Mouse (Mus musculus): ENCODE measurements around the gene Fbxw10.

Gene Fbxw10

DNA sequence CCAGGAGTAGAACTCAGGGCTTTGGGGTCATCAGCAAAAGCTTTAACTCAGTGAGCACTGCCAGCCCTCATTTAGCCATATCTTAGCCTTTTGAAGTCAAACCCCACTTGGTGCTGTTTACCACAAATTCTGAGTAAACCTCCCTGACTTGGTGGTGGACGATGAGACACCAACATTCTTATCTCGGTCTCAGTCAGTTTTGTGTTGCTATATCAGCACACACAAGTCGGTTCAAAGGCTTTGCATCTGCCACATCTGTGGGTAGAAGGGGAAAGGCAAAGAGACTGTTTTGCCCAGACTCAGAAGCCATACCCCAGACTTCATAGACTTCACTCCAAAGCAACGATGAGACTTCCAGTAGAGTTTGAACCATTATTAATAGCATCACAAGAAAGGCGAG is 2.3 kb upstream of the Fbxw10 start:
- DNase-seq (ENCODE audit: low spot score in 2 of 2): no peak

DNA sequence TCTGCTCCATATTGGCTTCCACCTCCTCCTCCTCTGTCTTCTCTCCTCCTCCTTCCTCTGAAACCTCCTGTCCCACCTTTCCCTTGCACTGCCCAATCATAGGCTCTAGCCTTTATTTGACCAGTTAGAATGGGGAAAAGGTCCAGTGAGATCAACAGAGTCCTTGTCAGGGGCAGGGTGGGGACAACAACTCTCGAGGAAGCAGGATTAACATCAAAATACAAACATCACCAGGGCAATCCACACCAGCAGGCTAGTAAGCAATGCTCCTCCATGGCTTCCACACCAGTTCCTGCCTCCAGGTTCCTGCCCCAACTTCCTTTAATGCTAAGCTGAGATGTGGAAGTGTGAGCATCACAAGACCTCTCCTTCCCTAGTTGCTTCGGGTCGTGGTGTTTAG is 1.1 kb upstream of the Fbxw10 start:
- DNase-seq (ENCODE audit: low spot score in 2 of 2): no peak

DNA sequence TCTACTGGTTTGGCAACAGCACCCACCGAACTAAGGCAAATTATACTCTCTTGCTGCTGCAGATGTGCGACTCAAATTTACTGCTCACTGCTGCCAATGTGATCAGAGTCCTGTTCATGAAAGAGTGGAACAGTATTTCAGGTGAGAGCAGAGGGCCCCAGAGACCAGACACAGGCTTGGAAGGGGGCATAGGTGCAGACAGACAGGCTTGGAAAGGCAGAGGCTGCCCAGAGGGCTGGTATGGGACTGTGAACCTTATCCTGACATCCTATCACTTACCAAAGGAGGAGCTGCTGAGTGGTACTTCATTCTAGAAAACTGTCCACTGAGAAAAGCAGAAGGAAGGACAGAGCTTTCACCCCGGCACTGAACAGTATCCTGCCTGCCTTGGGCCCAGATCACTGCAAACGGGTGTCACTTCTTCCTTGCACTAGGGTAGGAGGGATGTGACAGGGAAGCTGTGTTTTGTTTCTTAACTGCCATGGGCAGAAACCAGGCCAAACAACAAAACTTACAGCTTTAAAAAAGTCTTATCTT is 854 bp downstream of the Fbxw10 start:
- DNase-seq (ENCODE audit: low spot score in 2 of 2): peak; percentile 7 to 14

DNA sequence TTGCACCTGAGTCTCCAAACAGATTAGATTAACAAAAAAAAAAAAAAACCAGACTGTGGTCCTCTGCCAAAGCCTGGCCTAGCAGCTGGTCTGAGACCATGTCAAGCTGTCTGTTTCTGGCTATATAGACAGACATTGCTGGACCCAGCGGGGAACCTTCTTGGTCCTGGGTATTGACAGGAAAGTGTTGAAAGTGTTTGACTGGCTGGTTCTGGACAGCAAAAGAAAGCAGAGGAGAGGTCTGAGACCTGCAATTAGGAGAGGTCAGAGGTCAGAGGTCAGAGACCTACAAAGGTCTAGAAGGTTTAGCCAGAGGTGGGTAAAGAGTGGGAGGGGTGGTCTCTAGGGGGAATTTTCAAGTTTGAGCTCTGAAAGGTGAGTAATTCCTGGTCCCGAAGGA is 1.4 kb downstream of the Fbxw10 start:
- no peak for DNase-seq (ENCODE audit: low spot score in 2 of 2)

DNA sequence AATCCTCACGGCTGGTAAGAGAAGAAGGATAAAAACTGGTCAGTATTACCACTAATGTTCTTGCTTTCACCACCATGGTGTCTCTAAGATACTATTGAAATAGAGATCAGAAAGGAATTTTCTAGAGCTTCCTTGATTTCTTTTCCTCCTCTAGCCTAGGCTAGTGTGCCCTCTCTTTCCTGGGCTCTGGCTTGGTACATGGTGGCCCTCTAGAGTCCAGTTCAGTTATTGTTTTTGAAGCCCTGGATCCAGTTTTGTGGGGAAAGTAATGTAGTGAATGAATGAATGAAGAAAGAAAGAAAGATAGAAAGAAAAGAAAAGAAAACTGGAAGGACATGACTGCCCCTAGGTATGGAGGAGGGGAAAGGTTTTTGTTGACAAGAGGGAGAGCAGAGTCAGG is 4.3 kb downstream of the Fbxw10 start:
- DNase-seq (ENCODE audit: low spot score in 2 of 2): no peak

DNA sequence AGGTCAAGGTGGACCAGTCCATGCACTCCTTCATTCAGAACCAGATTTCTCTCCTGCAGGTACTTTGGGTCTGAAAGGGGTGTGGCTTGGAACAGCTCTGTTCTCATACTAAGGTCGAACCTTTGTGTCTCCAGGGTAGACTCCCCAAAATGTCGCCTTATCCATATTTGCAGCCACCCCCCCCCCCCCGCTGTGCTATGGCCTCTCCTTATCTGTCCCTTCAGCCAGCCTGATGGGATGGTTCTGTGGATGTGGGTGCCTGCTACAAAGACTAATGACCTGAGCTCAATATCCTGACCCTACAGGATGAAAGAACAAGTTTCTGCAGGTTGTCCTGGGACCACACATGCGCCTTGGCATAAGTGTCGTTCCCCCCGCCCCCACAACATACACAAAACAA is 6.5 kb downstream of the Fbxw10 start:
- DNase-seq (ENCODE audit: low spot score in 2 of 2): no peak

DNA sequence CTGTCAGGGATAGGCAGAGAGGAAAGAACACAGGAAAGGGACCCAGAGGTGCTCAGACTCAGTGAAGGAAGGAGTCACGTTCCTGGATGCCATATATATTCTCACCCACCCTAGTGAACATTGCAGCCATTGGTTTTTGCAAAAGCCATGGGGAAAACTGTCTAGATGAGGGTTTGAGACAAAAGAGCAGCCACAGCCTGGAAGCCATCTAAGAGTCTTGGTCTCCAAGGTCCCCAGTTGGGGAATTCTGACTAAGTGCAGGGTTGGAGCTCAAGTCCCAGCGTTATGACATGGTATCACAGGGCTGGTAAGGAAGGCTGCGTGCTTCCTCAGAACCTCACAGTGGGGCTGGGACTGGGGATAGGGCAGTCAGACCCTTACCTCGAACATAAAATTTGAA is 18.7 kb downstream of the Fbxw10 start:
- DNase-seq (ENCODE audit: low spot score in 2 of 2): no peak

DNA sequence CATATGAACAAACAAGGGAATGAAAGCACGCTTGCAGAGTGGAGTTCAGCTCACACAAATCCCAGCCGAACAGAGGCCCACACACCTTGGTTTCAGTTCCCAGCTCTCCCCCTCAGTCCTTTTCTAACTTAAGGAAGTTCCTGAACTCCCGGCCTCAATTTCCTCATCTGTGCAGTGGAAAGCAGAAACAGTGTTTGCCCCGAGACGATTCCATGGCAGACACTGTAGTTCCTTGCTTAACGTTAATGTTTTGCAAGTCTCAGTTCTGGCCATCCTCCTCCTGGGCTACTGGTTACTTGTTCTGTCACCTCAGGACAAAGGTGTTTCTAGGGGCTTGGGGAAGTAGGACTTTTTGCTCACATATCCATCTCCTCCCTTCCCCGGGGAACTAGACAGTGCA is 19.8 kb downstream of the Fbxw10 start:
- DNase-seq (ENCODE audit: low spot score in 2 of 2): no peak

DNA sequence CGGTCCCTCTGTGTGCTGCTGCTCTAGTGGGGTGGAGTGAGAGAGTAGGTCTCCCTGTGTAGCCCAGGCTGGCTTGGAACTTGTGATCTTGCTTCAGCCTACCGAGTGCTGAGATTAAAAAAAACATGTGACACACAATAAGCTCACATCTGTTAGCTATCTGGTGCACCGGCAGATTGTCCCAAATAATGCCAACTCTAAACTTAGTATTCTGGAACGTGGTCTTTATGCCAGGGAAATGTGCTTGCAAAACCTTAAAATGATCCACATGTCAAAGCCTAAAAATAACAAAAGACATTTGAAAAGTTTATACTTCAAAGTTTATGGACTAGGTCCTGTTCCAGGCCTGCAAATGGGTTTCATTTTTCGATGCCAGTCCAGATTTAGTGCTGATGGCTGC is 22.3 kb downstream of the Fbxw10 start:
- no peak for DNase-seq (ENCODE audit: low spot score in 2 of 2)

DNA sequence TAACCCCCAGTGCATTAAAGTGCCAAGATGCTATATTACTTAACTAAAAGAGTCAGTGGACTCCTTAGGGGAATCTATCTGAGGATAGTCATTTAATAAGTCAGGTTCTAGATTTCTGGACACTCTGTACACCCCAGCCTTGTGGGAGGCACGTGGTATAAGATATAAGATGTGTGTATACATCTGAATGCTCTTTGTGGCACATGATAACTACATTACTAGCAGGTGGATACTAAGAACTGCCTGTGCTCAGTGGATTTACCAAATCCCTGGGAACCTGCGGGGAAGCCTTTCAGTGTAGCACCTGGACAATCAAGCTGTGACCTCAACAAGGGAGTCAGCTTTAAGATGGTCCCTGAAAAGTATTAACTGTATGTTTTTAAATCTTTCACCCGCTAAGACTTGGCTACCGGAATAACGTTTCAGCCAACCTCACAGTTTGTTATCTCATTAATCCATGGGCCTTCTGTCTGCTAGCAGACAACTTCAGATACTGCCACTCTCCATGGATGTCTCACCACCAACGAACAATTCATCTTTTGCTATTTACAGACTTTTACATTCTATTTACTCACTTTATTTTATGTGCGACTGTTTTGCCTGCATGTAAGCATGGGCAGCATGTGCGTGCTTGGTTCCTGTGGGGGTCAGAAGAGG is 23.0 kb downstream of the Fbxw10 start:
- no peak for DNase-seq (ENCODE audit: low spot score in 2 of 2)

DNA sequence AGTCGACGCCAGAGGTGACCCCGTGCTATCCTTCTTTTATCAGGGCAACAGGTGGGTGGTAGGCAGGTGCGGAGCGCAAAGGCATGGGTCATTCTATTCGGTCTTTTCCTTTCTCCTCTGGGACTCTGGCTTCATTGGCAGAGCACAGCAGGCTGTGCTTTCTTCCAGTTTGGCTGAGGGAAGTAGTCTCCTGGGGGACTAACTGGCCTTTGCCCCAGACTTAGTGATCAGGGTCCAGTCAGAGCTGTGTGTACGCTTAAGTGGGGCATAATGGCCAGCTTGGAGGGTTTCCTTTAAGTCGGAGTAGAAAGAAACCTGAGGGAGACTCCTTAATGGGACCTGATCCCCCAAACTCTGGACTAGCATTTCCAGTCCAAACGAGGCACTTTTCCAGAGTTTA is 26.6 kb downstream of the Fbxw10 start:
- DNase-seq (ENCODE audit: low spot score in 2 of 2): no peak

DNA sequence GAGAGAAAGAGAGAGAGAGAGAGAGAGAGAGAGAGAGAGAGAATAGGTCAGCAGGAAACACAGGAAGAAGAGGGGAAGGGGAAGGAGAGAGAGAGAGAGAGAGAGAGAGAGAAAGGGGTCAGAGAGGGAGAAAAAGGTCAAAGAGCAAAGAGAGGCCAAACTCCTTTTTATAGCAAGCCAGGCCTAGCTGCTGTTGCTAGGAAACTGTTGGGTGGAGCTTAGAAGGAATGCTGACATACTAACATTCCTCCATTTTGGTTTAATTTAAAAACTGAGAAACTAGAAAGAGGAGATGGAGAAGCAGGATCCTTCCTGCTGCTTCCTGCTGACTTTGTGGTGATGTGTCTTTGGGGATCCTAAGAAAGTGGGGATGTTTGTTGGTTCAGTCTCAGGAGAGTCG is 28.8 kb downstream of the Fbxw10 start:
- DNase-seq (ENCODE audit: low spot score in 2 of 2): no peak

DNA sequence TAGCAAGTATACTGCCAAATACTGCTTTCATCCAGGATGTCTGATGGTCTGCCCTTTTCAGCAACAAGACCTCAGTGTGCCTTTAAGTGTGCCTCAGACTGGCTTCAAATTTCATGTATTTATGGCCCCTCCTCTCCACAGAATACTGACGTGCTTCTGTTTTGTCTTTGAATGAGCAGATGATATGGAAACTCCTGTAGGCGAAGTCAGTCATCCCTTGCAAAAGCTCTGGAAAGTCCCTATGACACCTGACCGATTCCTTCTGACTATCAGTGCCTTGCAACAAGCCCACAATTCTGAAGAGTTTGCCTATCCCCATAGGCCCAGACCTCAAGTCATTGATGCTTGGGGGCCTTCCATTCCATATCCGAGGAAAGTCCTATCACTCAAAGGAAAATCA is 29.6 kb downstream of the Fbxw10 start:
- DNase-seq (ENCODE audit: low spot score in 2 of 2): no peak

DNA sequence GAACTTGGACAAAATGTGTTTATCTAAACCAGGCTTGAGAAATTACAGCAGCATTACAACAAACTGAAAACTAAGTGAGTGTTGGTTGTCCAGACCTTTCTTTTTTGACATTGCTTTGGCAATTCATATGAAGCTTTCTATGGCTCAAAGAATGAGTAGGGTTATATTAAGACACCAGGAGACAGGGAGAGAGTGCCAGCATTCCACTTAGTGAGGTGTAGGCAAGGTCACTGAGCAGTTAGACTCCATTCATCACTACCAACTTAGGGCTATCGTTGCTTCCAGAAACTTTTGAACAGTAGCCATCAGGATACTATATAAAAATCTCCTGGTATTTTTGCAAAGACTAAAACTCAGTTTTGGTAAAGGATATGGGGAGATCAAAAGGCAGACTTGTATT is 30.5 kb downstream of the Fbxw10 start:
- DNase-seq (ENCODE audit: low spot score in 2 of 2): no peak

DNA sequence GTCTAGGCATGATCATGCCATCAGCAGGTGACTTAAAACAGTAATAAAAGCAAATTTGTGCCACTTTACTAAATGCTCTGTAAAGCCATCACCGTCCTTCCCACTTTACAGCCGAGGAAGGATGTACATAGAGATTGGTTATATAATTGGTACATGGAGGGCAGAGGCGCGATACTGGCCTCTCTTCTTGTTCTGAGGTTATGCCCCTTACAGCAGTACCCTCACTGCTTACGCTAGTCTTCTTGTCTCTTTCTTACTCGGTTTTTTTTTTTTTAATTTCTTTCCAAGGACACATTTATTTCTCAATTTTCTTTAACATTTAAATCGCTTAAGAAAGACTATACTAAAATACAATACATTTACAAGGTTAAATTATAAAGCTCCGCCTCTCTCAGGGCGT is 31.9 kb downstream of the Fbxw10 start:
- DNase-seq (ENCODE audit: low spot score in 2 of 2): no peak

DNA sequence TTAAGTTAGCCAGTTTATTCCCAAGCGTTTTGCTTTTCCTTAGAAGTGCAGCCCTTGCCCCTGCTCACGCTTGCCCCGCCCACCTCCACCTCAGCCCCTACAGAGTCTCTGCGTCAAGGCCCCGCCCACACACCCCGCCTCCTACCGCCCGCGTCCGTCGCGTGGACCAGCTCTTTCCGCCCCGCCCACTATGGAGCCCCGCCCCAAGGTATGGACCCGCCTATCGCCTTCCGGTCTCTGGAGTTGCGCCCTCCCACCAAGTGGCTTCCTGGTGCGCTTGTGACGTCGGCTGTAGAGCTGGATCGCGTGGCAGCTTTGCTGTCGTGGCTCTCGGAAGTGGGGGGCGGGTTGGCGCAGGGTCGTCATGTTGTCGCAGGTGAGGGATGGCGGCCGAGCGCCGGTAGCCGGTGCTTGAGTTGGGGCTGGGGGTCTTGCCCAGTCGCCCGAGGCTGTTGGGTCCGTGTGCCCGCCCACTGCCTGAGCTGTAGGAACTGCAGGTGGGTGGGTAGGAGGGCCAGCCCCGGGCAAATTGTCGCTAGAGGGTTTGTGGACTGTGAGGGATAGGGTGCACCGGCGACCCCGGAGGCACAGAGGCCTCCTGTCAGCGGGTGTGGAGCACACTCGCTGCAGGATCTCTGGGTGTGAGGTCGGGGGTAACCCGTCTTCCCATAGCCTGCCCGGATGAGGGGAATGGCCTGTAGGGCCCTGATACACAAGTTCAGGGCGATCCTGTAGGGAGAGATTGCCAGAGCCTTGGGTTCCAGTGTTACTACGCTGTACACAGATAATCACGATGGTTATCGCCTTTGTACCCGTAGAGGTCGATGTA is 32.6 kb downstream of the Fbxw10 start, which contains the start of gene Tvp23b:
Gene Tvp23b (plus strand): TSS at position 236 of the 829 bp plus-strand sequence.
- peak; percentile 98 to 100 for DNase-seq (ENCODE audit: low spot score in 2 of 2)

DNA sequence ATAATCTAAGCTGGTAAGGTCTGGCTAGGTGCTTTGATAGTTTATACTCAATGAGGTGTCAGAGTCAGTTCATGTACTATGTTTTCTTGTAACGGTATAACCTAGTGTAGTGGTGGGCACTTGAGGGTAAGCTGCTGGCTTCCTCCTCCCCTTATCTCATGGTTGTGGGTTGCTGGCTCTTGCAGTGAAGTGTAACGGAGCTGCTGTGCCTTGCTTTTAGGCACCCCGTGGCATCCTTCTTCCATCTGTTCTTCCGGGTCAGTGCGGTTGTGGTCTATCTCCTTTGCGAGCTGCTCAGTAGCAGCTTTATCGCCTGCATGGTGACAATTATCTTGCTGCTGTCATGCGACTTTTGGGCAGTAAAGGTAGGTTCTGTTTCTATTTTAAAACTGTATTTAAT is 36.5 kb downstream of the Fbxw10 start:
- no peak for DNase-seq (ENCODE audit: low spot score in 2 of 2)

DNA sequence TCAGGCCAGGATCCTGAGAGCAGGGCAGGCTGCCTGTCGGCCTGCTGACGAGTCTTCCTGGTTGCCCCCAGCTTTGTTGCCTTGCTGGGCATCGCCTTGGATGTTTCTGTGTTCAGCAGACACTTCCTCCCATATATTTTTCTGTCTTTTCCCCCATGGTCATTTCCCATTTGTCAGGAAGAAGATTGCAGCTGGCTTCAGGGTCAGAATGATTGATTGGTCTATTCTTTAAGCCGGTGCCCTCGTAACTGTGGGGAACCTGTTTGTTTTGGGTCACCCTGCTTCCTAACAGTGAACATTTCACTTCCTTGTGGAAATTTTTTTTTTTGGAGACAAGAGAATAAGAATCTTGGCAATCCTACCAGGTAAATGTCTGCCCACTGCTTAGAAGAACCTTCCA is 38.5 kb downstream of the Fbxw10 start:
- DNase-seq (ENCODE audit: low spot score in 2 of 2): no peak

DNA sequence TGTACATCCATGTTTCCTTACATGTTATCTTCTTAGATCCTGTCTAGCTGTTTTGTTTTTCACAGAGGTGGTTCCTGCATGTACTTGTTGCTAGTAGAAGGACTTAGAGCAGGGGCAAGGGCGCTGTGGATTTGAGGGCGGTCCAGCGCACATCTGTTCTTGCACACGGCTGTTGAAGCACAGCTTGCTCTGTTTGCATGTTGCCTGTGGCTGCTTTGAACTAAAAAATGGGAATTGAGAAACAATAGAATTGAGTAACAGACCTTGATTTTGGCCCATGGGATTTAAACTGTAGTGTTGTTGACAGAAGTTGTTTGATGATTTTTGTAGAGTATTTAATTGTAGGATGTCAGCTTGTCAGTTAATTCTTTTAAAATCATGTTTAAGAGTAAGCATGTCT is 43.9 kb downstream of the Fbxw10 start:
- DNase-seq (ENCODE audit: low spot score in 2 of 2): no peak

DNA sequence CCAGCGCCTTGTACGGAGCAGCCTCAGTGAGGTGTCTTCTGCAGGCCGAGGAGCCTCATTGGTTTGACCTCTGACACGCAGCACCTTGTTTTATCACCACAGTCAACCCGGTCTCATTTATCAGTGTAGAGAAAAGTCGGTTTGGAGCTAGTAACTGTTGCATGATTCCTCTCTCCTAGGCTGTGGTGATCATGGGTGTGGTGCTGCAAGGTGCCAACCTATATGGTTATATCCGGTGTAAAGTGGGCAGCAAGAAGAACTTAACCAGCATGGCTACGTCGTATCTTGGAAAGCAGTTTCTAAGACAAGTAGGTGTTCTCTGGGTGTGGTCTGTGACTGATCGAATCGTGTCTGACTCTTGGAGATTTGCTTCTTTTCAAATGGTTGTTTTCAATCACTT is 44.9 kb downstream of the Fbxw10 start:
- DNase-seq (ENCODE audit: low spot score in 2 of 2): no peak

DNA sequence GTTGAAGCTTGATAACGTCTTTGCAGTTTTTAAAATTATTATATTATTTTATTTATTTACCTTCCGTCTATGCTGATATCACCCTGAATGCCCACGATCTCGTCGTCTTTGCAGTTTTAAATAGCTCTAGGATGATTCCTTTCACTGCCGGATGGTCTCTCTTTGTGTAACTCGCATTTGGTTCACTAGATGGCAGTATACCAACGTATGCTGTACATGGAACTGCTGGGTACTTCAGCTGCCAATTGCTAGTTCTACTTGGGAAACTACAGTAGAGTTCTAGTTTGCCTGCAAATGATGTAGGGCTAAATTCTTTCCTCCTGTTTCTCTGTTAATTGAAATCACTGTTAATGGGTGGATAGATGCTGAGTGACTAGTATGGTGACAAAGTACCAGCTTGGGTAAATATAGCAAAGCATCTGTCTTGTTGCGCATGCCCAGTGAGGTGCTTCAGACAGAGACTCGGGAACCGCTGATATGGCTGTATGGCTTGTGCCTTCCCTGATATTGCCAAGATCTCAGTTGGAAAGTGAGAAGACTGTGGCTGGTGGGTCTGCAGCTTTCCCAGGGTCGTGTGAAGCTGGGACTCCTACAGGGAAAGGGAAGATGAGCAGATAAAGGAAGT is 54.9 kb downstream of the Fbxw10 start:
- DNase-seq (ENCODE audit: low spot score in 2 of 2): peak in 1 of 2 experiments; percentile 68

DNA sequence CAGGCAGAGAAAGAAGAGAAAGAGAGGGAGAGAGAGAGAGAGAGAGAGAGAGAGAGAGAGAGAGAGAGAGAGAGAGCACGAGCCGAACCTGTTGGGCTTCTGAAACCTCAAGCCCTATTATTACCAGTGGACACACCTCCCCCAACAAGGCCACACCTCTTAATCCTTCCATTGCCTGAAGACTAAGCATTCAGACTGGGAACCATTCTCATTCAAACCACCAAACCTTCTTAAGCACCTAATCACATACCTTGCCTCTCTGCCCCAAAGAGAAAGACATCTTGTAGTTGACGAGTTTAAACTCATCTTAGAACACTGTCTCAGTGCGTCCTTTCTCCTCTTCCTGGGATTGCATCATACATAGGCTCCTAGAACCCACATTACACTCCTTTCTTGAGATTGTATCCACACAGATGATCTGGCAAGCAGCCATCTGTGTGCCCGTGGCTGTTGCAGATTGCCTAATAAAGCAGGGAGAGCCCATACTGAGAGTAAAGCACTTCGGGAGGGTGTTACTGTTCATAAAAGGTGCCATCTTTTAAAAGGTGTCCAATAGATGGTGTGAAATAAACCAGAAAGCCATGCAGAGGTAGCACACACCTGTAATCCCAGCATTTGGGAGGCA is 57.1 kb downstream of the Fbxw10 start:
- DNase-seq (ENCODE audit: low spot score in 2 of 2): no peak

Measured in thymus, postnatal 10 days (tissue).